Mouse (Mus musculus): ENCODE data around the gene Nt5c2.

Gene Nt5c2

GRCm38 (mm10) chr19:46846459-46846858 is 168.5 kb downstream of the Nt5c2 start:
- no peak for DNase-seq (ENCODE audit: low spot score)

GRCm38 (mm10) chr19:46846056-46846455 is 168.9 kb downstream of the Nt5c2 start:
- DNase-seq (ENCODE audit: low spot score), result no peak

DNA sequence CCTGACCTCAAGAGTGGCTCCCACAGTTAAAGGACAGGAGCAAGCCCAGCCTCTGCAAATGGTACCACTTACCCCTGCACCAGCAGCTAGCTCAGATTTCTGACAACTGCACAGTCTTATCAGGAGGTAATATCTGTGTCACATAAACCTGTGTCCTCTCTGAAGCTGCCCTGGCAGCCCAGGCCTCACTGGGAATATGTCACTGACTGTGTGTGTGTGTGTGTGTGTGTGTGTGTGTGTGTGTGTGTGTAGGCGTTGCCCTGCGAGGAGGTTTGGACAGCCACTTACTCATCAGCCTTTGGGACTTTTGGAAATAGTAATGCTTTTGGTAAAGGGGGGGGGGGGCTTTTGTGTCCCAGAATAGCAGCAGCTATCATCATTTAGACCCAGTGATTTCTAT is 171.9 kb downstream of the Nt5c2 start:
- DNase-seq (ENCODE audit: low spot score), result no peak

- no peak for DNase-seq (ENCODE audit: low spot score)
Observed at GRCm38 (mm10) chr19:46841016-46841415, 173.9 kb downstream of the Nt5c2 start.

DNA sequence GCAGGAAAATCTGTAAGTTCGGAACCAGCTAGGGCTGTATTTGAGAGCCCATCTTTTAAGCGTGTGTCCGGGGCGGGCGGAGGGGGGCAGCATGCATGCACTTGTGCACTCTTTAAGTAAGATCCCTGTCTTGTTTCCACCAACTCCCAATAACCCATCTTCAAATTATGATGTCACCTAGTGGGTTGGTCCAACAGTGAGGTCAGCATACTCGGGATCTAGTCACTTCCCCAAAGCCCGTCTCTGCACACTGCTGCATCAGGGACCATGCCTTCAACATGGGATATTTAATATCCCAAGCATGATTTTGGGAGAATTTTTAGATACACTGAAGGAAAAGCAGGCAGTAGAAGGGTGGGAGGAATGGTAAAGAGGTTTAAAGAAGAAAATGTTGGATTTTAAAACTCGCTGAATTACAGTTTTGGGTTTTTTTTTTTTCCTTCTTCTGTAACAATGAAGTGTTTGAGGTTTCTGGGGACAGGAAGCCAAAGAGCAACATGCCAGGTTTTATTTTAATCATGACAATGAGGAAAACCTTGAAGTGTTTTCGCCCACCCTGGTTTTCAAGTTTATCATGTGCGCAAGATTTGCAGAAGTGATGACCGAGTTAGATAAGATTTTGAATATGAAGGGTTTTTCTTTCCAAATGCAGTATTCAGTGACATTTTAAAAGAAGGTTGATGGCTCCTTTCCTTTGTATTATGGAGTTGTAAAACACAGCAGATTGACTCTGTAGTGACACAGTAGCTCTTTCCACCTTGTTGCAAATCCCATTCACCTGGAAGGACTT is 177.5 kb downstream of the Nt5c2 start:
- DNase-seq (ENCODE audit: low spot score), result no peak

GRCm38 (mm10) chr19:46836085-46836484 is 178.9 kb downstream of the Nt5c2 start:
- DNase-seq (ENCODE audit: low spot score), result no peak

GRCm38 (mm10) chr19:46835339-46835738 is 179.6 kb downstream of the Nt5c2 start:
- no peak for DNase-seq (ENCODE audit: low spot score)

DNA sequence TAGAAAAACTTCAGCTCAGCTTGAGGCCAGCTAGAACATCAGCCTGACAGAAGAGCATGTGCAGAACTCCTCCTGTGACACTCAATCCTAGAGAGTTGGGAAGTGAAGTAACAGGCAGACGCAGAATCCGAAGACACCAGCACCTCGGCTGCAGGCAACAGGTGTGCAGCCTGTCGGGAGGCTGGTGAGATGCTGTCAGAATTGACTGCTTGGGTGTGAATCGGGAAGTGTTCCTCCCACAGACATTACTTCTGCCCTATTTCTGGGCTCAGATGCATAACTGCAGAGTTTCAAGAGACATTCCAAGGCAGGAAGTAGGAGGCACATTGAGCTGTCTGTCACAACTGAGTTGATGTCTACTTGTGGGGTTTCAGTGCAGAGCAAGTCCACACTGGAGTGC is 180.7 kb downstream of the Nt5c2 start:
- no peak for DNase-seq (ENCODE audit: low spot score)
